Mouse (Mus musculus) liver, adult 2 months (tissue): Measurements from ENCODE around the gene Actc1. TPM values are rescaled to one million over a fixed set of nuclear protein-coding genes. Genes with fewer than 3 reads are reported as not detected.

Experiments used
- DNase-seq: peaks from one replicate; pipeline ENCODE4 v3.0.0-alpha.2; 2011; ENCODE audit warnings: low read depth, low spot score; ENCODE audit errors: extremely low read depth
- H3K27ac ChIP-seq: fragments of 200-500 bp; replicated peaks from 2 replicates; pipeline ENCODE4 v1.5.1; 2012; ENCODE audit warnings: low read depth, mild to moderate bottlenecking, control low read depth, inconsistent platforms, low read length; ENCODE audit not compliant: insufficient read depth
- H3K27me3 ChIP-seq: fragments of 200-500 bp; 2 replicates; pipeline ENCODE4 v1.6.1; 2012; ENCODE audit warnings: mild to moderate bottlenecking, moderate library complexity, low read length, inconsistent platforms; ENCODE audit not compliant: control insufficient read depth, insufficient read depth
- H3K36me3 ChIP-seq: fragments of 200-500 bp; 2 replicates; pipeline ENCODE4 v1.6.1; 2012; ENCODE audit warnings: low read length, inconsistent platforms; ENCODE audit not compliant: control insufficient read depth, insufficient read depth
- H3K4me1 ChIP-seq: fragments of 200-500 bp; 2 replicates; pipeline ENCODE4 v1.6.1; 2011; ENCODE audit warnings: low read length; ENCODE audit not compliant: control insufficient read depth, insufficient read depth
- H3K4me3 ChIP-seq: fragments of 200-500 bp; 2 replicates; pipeline ENCODE4 v1.5.1; 2011; ENCODE audit warnings: low read depth, mild to moderate bottlenecking, control low read depth, low read length, moderate library complexity; ENCODE audit not compliant: insufficient read depth
- H3K79me2 ChIP-seq: fragments of 200-500 bp; 2 replicates; pipeline ENCODE4 v1.6.1; 2012; ENCODE audit warnings: inconsistent platforms, mild to moderate bottlenecking, low read length, moderate library complexity; ENCODE audit not compliant: control insufficient read depth, insufficient read depth
- H3K9ac ChIP-seq: fragments of 200-500 bp; 2 replicates; pipeline ENCODE4 v1.6.1; 2012; ENCODE audit warnings: low read depth, mild to moderate bottlenecking, control low read depth, inconsistent platforms, low read length
- CTCF ChIP-seq: fragments of 200-500 bp; IDR thresholded peaks from 2 replicates; pipeline ENCODE4 v1.5.1; 2011; ENCODE audit warnings: low read depth, low read length, control low read depth
- POLR2A ChIP-seq: fragments of 200-500 bp; IDR thresholded peaks from 2 replicates; pipeline ENCODE4 v1.6.1; 2011; ENCODE audit warnings: low read length, control low read depth; ENCODE audit not compliant: insufficient read depth; ENCODE audit errors: extremely low read depth
- WGBS: fragments of 180-500 bp; shearing (Covaris S2); methylation state at CpG from one replicate; pipeline ENCODE4 v1.1.7; 2018; 5-methylcytosine and 5-hydroxymethylcytosine counted together
- polyA plus RNA-seq: library from polyadenylated mRNA; depleted of rRNA; stranded (reverse); fragments of >200 nt; gene quantifications from 2 replicates; pipeline ENCODE4 v1.2.3, GENCODE M21; 2012
- total RNA-seq: library from RNA; depleted of rRNA; stranded (reverse); fragments of >200 nt; gene quantifications from 2 replicates; pipeline ENCODE4 v1.2.3, GENCODE M21; 2014

Actc1 gene
- total and polyA plus RNA-seq, 2 experiments, result 0.09 TPM

- DNase-seq, result no peak
- whole genome bisulfite sequencing, result 90% methylated on average over 1 of the region's 1 CpGs
- peaks cover 4% of the 10 kb centered on the region; the same call in 1 of the 2 replicates for H3K36me3 ChIP-seq
- H3K4me3 ChIP-seq, result no peak overlapping the region
- H3K9ac ChIP-seq, result no peak overlapping the region
- TF ChIP-seq POLR2A (no peak), CTCF (no peak)
- H3K79me2 ChIP-seq, result no peaks in the 10 kb centered on the region
- H3K27me3 ChIP-seq, result no peaks in the 10 kb centered on the region
- H3K4me1 ChIP-seq, result peaks cover 15% of the 10 kb centered on the region
- H3K27ac ChIP-seq, result no peak overlapping the region
Observed at GRCm38 (mm10) chr2:114096570-114096969, 43.2 kb upstream of the Actc1 start.

GRCm38 (mm10) chr2:114095348-114095747 lies 42.0 kb upstream of the Actc1 start:
- Histone ChIP-seq H3K27me3 (no peaks in the 10 kb centered on the region), H3K4me3 (no peak overlapping the region), H3K36me3 (no peaks in the 10 kb centered on the region), H3K27ac (no peak overlapping the region), H3K9ac (no peak overlapping the region), H3K4me1 (peaks cover 20% of the 10 kb centered on the region), H3K79me2 (no peaks in the 10 kb centered on the region)
- WGBS, result 93% methylated on average over 5 of the region's 5 CpGs
- TF ChIP-seq POLR2A (no peak), CTCF (no peak)
- no peak for DNase-seq

GRCm38 (mm10) chr2:114094696-114095095 lies 41.3 kb upstream of the Actc1 start:
- Histone ChIP-seq H3K27ac (no peak overlapping the region), H3K9ac (no peak overlapping the region), H3K79me2 (no peaks in the 10 kb centered on the region), H3K4me3 (no peak overlapping the region), H3K27me3 (no peaks in the 10 kb centered on the region), H3K36me3 (no peaks in the 10 kb centered on the region), H3K4me1 (peaks cover 19% of the 10 kb centered on the region)
- no peak for TF ChIP-seq POLR2A
- peak; percentile 45 for TF ChIP-seq CTCF
- WGBS, result 100% methylated on average over 1 of the region's 1 CpGs
- DNase-seq, result no peak

- Histone ChIP-seq H3K4me3 (no peak overlapping the region), H3K27ac (no peak overlapping the region), H3K36me3 (no peaks in the 10 kb centered on the region), H3K79me2 (no peaks in the 10 kb centered on the region), H3K9ac (no peak overlapping the region), H3K4me1 (peaks cover 15% of the 10 kb centered on the region), H3K27me3 (no peaks in the 10 kb centered on the region)
- TF ChIP-seq POLR2A (no peak), CTCF (no peak)
- WGBS, result 78% methylated on average over 9 of the region's 9 CpGs
- no peak for DNase-seq
Observed at GRCm38 (mm10) chr2:114093577-114093976, 40.2 kb upstream of the Actc1 start.

- Histone ChIP-seq H3K9ac (no peak overlapping the region), H3K27ac (peak overlapping the region; percentile 37), H3K79me2 (no peaks in the 10 kb centered on the region), H3K27me3 (no peaks in the 10 kb centered on the region), H3K4me3 (no peak overlapping the region), H3K4me1 (peaks cover 9% of the 10 kb centered on the region), H3K36me3 (no peaks in the 10 kb centered on the region)
- WGBS, result 39% methylated on average over 3 of the region's 3 CpGs
- TF ChIP-seq CTCF (no peak), POLR2A (no peak)
- DNase-seq, result peak; percentile 99
Observed at GRCm38 (mm10) chr2:114089862-114090261, 36.5 kb upstream of the Actc1 start.

GRCm38 (mm10) chr2:114087271-114087670 lies 33.9 kb upstream of the Actc1 start:
- WGBS, result 81% methylated on average over 1 of the region's 1 CpGs
- DNase-seq, result no peak
- Histone ChIP-seq H3K79me2 (no peaks in the 10 kb centered on the region), H3K27ac (no peak overlapping the region), H3K4me1 (peaks cover 9% of the 10 kb centered on the region), H3K27me3 (no peaks in the 10 kb centered on the region), H3K9ac (no peak overlapping the region), H3K4me3 (no peak overlapping the region), H3K36me3 (no peaks in the 10 kb centered on the region)
- TF ChIP-seq POLR2A, result no peak
- TF ChIP-seq CTCF, result no peak
